Mouse (Mus musculus) myocyte (in vitro differentiated cells): ENCODE measurements at regions not wholly inside any gene's neighbourhood (a gene's known extent, or its start where the extent isn't known, plus 50 kb on each side); places are given as distances from the start of the nearest gene placed in this dataset.

Source experiments
- MAX ChIP-seq: IDR thresholded peaks from one replicate; pipeline ENCODE4 v1.6.1; 2011; ENCODE audit warnings: low read depth, mild to moderate bottlenecking, control low read depth
- MYOD1 ChIP-seq, 3 experiments: IDR thresholded peaks; one replicate each; pipeline ENCODE4 v1.6.1; 2011; ENCODE audit warnings: control low read depth in 2 of 3, low read depth in 2 of 3, mild to moderate bottlenecking in 2 of 3, moderate library complexity in 1 of 3; ENCODE audit not compliant: insufficient read length in 2 of 3, control insufficient read depth in 1 of 3
- MYOG ChIP-seq, 3 experiments: IDR thresholded peaks; one replicate each; pipeline ENCODE4 v1.6.1; 2011; ENCODE audit warnings: control low read depth in 2 of 3, low read depth in 2 of 3, mild to moderate bottlenecking in 2 of 3; ENCODE audit not compliant: insufficient read length in 2 of 3, control insufficient read depth in 1 of 3, insufficient read depth in 1 of 3
- POLR2A ChIP-seq: IDR thresholded peaks from one replicate; pipeline ENCODE4 v1.6.1; 2011; ENCODE audit warnings: low read depth, mild to moderate bottlenecking, control low read depth, moderate library complexity; ENCODE audit not compliant: insufficient read length
- POLR2AphosphoS2 ChIP-seq: IDR thresholded peaks from one replicate; pipeline ENCODE4 v1.6.1; 2011; ENCODE audit warnings: low read depth, control low read depth; ENCODE audit not compliant: insufficient read length
- TCF3 ChIP-seq: IDR thresholded peaks from one replicate; pipeline ENCODE4 v1.6.1; 2011; ENCODE audit warnings: low read depth, control low read depth; ENCODE audit not compliant: insufficient read length
- USF1 ChIP-seq: IDR thresholded peaks from one replicate; pipeline ENCODE4 v1.6.1; 2011; ENCODE audit warnings: low read depth, mild to moderate bottlenecking, control low read depth, moderate library complexity

- no peak for TF ChIP-seq TCF3
- TF ChIP-seq USF1 = no peak
- no peak for TF ChIP-seq POLR2A
- TF ChIP-seq MYOG (IDR thresholded peaks at IDR 0.05; ENCODE audit: control insufficient read depth in 1 of 3, insufficient read depth in 1 of 3, insufficient read length in 2 of 3, low read depth in 2 of 3) = no peak
- no peak for TF ChIP-seq MAX
- no peak for TF ChIP-seq MYOD1 (IDR thresholded peaks at IDR 0.05; ENCODE audit: control insufficient read depth in 1 of 3, insufficient read length in 2 of 3, low read depth in 2 of 3)
- TF ChIP-seq POLR2AphosphoS2 = no peak
Measured at GRCm38 (mm10) chr13:48159020-48159910, 101.8 kb upstream of the Id4 start.
